Mouse (Mus musculus): ENCODE measurements around the gene Mgat3. TPM values are rescaled to one million over a fixed set of nuclear protein-coding genes. Genes with fewer than 3 reads are reported as not detected.

Mgat3 gene
- total RNA-seq, 2 experiments from 2014 or later, result 1.6 to 2.3 TPM

DNA sequence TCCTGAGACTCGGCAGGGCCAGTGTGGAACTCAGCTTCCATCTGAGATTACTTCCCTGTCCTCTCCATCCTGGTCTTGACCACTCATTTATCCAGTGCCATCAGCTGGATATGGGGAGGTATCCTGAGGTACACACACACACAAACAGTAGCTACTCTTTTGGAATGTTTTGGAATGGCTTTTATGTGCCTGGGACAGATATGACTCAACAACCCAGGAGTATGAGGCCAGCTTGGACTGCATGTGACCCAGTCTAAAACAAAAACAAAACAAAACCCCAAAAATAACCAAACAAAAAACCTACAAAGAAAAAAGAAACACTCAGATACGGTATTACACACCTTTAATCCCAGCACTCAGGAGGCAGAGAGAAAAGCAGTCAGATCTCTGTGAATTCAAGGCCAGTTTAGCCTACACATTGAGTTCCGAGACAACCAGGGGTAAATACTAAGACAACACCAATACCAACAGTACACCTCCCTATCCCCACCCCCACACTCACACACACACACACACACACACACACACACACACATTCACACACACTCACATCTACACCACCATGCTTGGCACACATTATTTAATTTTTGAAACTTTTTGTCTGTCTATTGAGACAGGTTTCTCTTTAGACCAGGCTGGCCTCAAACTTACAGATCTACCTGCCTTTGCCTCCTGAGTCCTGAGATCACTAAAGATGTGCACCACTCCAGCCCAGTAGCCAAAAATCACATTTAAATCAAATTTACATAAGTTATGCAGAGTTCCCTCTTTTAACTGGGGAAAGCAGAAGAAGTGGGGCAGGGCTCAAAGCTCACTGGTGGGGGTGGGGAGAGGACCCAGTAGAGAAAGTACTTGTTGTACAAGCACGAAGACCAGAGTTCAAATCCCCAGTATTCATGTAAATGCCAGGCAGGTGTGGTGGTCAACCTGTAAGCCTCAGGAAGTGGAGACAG is 46.5 kb downstream of the Mgat3 start:
- intact Hi-C loops (cut with DNase I), result loop anchor here (10.0 kb wide), 1 partner anchor 275 kb away; no protein-coding TSS in a partner anchor

DNA sequence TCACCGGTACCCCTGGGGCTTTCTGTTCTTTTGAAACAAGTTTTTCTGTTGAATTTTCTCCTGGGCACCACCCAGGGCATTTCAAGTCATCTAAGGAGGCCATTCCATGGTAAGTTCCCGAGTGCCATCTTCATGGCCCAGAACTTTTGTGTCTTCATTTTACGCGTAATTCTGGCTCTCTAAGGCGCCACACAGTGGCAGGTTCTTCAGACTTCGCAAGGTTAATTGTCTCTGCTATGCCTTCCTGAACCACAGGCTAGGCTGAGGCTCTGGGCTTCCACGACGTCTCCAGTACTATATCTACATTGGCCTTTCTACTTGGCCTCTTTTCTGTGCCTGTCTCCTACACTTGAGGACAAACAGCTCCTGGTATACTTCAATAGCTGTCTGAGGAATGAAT is 47.5 kb downstream of the Mgat3 start:
- intact Hi-C loops (cut with DNase I), result loop anchor here (10.0 kb wide), 1 partner anchor 276 kb away; no protein-coding TSS in a partner anchor
- DNase-seq, result no peak

More for the DNA sequence above, 46.5 kb downstream of the Mgat3 start:
- no peak for DNase-seq

DNA sequence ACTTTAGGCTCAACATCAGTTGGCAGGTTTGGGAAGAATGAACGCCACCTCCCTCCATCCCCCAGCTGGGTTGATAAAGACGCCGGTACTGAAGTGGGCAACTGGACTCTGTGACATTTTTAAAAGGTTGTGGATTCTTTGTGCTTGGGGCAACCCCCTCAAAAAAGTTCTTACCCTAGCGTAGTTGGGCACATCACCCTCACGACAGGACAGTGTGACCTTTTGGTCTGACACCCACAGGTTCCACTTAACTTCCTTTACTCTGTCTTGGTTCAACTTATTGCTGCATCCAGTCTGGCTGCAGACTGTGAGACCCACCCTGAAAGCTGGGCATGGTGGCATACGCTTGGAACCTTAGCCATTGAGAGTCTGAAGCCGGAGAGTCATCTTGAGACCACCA is 50.2 kb downstream of the Mgat3 start:
- no peak for DNase-seq
- intact Hi-C loops (cut with DNase I), result loop anchor here (2.0 to 10.0 kb wide), 2 partner anchors 135 to 279 kb away; no protein-coding TSS in a partner anchor

DNA sequence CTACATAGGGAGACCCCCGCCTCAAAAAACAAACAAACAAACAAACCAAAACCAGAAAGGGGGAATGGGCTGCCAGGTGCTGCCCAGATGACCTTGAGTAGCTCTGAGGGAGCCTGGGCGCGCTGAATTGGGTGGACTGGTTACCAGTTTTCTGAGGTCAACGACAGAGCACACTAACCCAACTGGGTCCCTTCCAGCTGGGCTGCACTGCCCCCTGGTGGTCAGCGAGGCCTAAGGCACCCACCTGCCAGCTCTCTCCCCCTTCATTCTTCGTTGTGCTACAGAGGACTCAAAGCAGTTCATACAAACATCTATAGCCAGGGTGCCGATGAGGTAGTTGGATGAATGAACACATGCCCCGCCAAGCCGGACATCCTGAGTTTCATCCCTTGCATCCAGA is 51.7 kb downstream of the Mgat3 start:
- DNase-seq, result peak; percentile 72 to 90
- intact Hi-C loops (cut with DNase I), result loop anchor here (2.0 to 10.0 kb wide), 3 partner anchors 113 to 280 kb away; no protein-coding TSS in a partner anchor

DNA sequence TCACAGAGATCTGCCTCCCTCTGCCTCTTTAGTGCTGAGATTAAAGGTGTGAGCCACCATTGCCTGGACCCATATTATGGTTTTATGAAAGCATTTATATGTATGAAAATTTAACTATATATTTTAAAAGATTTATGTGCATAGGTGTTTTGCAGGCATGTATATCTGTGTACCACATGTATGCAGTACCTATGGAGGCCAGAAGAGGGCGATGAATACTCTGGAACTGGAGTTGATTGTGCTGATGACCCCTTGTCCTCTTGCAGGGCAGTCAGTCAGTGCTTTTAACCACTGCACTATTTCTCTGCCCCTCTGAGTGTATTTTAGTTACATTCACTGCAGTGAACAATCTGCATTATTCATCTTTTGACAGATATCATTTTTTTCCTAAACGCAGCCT is 52.3 kb downstream of the Mgat3 start:
- peak; percentile 56 to 76 for DNase-seq
- intact Hi-C loops (cut with DNase I), result loop anchor here (2.0 to 10.0 kb wide), 4 partner anchors 35 to 281 kb away; no protein-coding TSS in a partner anchor

DNA sequence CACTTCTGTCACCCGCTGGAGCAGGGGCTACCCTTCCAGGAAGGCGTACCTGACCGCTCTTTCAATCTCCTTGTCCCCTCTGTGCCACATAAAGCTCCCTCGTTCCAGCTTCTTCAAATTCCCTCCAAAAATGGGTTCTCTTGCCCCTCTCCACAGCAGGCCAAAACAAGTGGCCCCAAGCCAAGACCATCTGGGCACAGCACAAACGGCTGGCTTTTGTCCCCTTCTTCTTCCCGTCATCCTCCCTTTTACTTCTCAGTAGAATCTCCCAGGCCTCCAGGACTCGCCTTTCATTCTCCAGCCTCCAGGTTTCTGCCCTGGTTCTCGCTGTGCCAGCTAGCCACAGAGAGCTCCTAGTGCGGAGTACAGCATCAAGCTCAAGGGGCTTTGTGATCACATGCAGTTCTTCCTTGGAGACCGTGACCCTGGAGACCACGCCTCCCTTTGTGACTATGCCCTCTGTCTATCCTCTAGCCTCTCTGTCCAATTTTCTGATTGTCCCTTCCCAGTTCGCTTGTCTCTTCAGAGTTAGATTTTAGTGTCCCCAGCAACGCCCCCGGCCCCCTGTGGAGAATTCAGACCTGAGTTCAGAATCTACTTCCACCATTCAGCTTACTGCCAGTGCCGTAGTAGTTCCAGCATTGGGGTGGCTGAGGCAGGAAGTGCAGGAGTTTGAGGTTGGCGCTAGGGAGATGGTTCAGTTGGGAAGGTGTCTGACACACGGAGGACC is 54.7 kb downstream of the Mgat3 start:
- intact Hi-C loops (cut with DNase I), result loop anchor here (5.0 to 10.0 kb wide), 2 partner anchors 116 to 283 kb away; no protein-coding TSS in a partner anchor
- DNase-seq, result no peak

DNA sequence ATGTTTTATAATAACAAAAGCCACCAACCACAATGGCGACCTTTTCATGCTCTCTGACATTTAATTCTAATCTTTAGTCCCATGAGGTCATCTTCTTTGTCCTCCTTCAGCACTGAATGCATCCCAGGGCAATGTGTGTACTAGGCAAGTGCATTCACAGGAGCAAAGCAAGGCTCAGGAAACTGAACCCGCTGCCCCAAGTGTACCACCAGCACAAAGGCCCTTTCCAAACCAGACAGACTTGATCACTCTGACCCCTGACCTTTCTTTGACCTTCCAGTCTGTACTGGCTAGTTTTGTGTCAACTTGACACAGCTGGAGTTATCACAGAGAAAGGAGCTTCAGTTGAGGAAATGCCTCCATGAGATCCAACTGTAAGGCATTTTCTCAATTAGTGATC is 58.8 kb downstream of the Mgat3 start:
- intact Hi-C loops (cut with DNase I), result no loop called here
- DNase-seq, result no peak

DNA sequence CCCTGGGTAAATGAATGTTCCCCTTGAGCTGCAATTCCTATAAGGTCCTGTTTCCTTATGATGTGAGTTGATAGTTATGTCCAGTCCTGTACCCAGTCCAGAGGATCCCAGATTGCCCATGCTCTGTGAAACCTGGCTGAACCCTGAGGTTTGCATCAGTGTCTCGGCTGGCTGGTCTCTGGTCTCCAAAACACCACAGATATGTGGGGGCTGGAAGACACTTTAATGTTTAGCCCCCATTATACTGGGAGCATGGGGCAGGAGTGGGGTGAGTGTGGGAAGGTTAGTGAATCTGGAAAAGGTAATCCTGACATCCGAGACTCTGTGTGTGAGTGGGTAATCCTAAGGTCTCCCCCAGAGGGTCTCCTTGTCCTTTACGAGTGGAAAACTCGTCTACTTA is 59.5 kb downstream of the Mgat3 start:
- DNase-seq, result no peak
- intact Hi-C loops (cut with DNase I), result no loop called here

DNA sequence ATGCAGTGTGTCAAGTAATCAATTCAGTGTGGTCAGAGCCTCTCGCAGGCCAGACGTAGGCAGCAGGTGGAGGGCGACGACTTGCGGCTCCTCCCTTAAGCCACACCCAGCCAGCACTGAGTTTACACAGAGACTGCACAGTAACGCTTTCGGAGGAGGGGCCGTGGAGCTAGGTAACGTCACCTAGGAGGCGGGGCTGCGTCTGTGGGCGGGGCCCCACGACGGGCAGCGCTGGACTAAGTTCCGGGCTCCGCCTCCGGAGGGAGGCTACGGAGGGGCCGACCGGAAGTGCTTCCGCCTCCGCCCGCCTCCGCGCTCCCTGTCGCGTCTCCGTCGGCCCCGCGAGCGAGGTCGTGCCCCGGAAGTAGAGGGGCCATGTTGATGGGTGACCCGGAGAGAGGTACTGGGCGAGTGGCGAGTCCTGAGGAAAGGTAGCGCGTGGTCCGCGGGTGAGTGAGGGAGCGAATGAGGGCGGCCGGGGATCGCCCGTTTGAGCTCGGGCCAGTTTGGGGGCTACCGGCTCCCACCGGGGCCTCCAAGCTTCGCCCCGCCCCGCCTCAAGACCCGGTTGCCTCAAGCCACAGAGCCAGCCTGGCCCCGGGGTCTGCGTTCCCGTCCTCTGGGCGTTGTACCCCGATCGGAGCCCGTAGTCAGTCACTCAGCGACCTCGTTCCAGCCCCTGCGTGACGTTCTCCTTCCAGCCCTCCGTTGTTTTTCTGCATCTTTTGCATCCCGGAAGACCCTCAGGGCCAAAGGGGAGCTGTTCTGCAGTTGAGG is 60.4 kb downstream of the Mgat3 start, which contains the start of gene Mief1:
Gene Mief1, plus strand, starts transcription at position 286 of the 777 bp plus-strand sequence.
- peak; percentile 98 for DNase-seq
- intact Hi-C loops (cut with DNase I), result loop anchor here (1.0 kb wide), 1 partner anchor 20 kb away; no protein-coding TSS in a partner anchor

DNA sequence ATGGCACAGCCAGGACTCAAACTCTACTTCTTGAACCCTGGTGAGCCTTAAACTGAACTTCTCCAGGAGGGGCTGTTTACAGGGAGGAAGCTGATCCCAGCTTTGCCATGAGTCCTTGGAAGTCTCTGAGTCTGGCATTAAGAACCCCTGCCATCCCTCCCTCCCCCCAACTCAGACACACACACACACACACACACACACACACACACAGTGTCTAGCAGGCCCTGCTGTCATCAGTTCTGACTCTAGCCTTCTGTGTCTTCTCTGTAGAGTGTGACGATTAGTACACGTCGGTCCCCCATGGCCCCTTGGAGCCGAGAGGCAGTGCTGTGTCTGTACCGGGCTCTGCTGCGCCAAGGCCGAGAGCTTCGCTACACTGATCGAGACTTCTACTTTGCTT is 62.0 kb downstream of the Mgat3 start, which contains the start of gene AC140267.1:
Gene AC140267.1, plus strand, starts transcription at position 301 of the 400 bp plus-strand sequence.
- intact Hi-C loops (cut with DNase I), result no loop called here
- DNase-seq, result no peak

DNA sequence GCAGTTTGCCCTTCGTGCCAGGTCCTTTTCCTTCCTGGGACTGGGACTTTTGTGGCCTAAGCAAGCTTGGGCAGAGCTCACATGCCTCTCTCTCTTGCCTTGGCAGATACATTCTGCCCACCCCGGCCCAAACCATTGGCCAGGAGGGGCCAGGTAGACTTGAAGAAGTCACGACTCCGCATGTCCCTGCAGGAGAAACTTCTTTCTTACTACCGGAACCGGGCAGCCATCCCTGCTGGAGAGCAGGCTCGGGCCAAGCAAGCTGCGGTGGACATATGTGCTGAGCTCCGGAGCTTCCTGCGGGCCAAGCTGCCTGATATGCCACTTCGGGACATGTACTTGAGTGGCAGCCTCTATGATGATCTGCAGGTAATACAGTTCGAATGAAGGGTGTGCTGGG is 74.6 kb downstream of the Mgat3 start:
- DNase-seq, result no peak
- intact Hi-C loops (cut with DNase I), result no loop called here

DNA sequence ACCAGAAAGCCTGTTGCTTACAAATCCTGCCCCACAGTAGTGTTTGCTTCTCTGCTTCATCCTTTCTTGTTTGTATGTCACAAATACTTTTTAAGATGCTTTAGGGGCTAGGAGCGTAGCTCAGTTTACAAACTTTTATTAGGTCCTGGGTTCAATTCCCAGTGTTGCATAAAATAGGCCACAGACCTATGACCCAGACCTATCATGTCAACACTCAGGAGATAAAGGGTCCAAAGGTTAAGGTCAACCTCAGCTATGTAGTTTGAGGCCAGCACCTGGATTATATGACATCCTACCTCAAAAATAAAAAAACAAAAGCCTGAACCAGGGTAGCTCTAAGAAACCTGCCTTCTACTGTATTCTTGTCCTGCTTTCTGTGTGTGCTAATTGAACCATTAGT is 75.1 kb downstream of the Mgat3 start:
- intact Hi-C loops (cut with DNase I), result no loop called here
- DNase-seq, result no peak

DNA sequence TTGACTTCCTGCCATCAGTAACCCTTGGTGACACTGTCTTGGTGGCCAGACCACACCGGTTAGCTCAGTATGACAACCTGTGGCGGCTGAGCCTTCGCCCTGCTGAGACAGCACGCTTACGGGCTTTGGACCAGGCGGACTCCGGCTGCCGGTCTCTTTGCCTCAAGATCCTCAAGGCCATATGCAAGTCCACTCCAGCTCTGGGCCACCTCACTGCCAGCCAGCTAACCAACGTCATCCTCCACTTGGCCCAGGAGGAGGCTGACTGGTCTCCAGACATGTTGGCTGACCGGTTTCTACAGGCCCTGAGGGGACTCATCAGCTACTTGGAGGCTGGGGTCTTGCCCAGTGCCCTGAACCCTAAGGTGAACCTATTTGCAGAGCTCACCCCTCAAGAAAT is 76.2 kb downstream of the Mgat3 start:
- intact Hi-C loops (cut with DNase I), result no loop called here
- no peak for DNase-seq

DNA sequence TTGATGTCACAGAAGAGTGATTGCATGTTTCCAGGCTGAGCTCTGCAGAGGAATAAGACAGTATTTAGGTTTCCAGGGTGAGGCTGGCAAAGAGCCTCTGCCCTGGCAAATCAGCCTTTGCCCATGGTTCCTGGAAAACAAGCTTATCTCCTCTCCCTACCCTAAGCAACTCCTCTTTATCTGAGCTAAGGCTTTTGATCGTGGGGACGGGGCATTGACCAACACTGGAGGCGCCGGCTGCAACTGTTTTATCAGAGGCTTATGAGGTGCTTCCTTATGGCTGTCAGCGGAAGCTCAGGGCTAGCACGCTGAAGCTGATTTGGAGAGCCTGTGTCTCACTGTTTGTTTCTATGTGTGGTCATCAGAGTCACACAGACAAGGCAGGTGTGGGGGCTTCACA is 77.1 kb downstream of the Mgat3 start:
- intact Hi-C loops (cut with DNase I), result no loop called here
- DNase-seq, result no peak

DNA sequence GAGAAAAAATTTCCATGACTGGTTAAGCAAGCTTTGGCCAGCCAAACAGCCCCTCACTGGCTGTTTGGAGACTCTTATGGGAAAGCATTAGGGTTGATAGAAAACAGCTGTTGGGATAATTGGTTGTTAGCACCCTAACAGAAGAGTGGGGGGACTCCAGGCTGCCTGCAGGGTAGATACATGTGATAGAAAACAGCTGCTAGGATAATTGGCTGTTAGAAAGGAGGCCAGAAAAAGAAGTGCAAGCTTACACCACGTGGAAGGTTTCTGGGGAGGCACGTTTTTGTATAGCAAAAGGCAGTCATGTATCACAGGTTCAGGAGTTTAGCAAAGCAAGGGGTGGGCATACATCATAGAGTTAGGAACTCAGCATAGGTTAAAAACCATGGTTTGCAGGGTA is 80.0 kb downstream of the Mgat3 start:
- intact Hi-C loops (cut with DNase I), result no loop called here
- DNase-seq, result peak in 1 of 2 experiments; percentile 25

DNA sequence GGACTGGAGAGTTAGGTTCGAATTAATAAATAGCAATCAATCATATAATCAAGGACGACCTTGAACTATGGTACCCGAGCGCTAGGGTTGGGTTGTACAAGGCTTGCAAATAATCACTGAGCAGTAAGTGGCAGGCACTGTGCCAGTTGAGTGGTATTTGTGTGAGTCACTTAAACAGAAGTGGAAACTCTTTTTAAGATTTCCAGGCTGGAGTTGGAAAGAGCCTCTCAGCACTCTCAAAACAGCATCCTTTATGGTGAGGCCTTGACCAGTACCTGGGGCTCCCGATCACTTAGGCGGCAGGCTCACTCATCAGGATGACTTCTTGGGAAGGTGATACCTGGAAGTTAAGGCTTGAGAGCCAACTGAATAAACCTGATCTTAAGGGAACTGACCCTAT is 80.7 kb downstream of the Mgat3 start:
- peak; percentile 50 to 58 for DNase-seq
- intact Hi-C loops (cut with DNase I), result loop anchor here (1.0 kb wide), 1 partner anchor 20 kb away; the partner anchor contains the start of gene Mief1

DNA sequence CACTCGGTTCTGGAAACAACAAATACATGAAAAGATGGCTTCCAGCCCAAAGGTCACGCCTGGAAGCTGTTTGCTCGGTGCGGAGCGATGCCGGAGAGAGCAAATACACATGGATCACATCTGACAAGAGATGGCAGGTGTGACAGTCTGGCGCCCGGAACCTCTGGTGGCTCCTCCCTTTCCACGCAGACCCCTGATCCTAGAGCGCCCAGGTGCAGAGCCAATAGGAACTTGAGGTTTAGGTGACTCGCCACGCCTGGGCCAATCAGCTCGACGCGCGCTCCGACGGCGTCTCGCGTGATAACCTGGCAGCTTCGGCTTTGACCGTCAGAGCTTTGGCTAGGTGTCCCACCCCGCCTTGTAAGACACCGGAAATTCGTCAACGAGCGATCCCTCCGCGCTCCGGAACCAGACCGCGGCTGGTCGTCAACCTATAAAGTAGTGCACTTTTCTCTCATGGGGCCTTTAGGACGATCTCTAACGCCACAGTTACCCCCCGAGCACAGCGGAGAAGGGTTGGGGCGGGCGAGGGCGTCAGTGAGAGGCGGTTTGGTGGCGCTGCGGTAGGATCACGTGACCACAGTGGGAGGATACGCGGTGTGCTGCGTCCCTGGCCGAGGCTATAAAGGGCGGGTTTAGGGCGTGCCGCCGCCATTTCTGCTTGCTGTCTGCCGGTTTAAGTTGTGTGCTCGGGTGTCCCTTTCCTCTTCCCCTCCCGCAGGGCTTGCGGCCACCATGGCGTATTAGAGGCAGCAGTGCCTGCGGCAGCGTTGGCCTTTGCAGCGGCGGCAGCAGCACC is 81.5 kb downstream of the Mgat3 start, which contains the start of gene Atf4:
Gene Atf4, plus strand, starts transcription at position 338 of the 799 bp plus-strand sequence.
- intact Hi-C loops (cut with DNase I), result loop anchor here (1.0 kb wide), 1 partner anchor 21 kb away; the partner anchor contains the start of gene Mief1

DNA sequence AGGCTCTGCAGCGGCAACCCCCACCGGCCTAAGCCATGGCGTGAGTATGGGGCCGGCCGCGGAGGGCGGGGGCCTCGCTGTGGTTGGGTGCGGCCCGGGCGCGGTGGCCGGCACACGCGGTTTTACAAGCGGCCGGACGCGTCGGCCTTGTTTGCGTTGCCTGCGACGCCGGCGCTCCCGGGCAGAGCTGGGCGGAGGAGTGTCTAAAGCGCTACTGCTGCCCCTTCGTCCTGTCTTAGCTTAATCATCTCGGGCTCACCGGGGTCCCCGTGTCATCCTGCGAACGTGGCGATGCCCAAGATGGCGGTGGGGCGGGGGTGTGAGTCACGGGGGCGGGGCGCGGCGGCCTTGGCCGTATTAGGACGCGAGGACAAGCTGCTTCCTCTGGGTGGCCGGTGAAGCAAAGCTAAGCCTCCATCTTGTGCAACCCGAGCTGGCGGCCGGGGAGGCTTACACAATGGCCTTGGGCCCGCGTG is 82.2 kb downstream of the Mgat3 start:
- intact Hi-C loops (cut with DNase I), result no loop called here

More for the DNA sequence above, 81.5 kb downstream of the Mgat3 start, which contains the start of gene Atf4:
- peak; percentile 99 for DNase-seq

DNA sequence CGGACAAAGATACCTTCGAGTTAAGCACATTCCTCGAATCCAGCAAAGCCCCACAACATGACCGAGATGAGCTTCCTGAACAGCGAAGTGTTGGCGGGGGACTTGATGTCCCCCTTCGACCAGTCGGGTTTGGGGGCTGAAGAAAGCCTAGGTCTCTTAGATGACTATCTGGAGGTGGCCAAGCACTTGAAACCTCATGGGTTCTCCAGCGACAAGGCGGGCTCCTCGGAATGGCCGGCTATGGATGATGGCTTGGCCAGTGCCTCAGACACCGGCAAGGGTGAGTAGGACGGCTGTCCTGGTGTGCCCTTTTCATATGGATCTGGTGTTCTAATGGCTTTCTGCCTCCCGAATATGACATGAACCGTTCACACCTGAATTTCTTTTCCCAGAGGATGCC is 82.7 kb downstream of the Mgat3 start:
- intact Hi-C loops (cut with DNase I), result no loop called here
- peak; percentile 29 to 41 for DNase-seq

More for the DNA sequence above, 82.2 kb downstream of the Mgat3 start:
- DNase-seq, result peak; percentile 84 to 90

Data from heart, postnatal 10 days (tissue).